Mouse (Mus musculus) left cerebral cortex, adult 11 months (tissue): ENCODE measurements around the gene Kazald1.
"Not testable (repeated sequence)": the region's sequence is repeated elsewhere in the genome, so short reads cannot be mapped to it uniquely, and the experiment has no call there.

ENCODE experiments used
- DNase-seq: peaks from one replicate; pipeline ENCODE4 v3.0.0; 2022; ENCODE audit warnings: low spot score

Kazald1 gene

GRCm38 (mm10) chr19:45074580-45075322, at the start of gene Kazald1:
Kazald1 (plus strand) TSS chr19:45075241.
- peak; percentile 87 for DNase-seq

- DNase-seq: no peak
Measured at GRCm38 (mm10) chr19:45025937-45026568, 49.0 kb upstream of the Kazald1 start.

GRCm38 (mm10) chr19:45026958-45027670, 47.9 kb upstream of the Kazald1 start:
- DNase-seq: no peak

GRCm38 (mm10) chr19:45027848-45028247, 47.2 kb upstream of the Kazald1 start:
- no peak for DNase-seq

GRCm38 (mm10) chr19:45028746-45029145, 46.3 kb upstream of the Kazald1 start:
- DNase-seq: no peak

- no peak for DNase-seq
Measured at GRCm38 (mm10) chr19:45029571-45029970, 45.5 kb upstream of the Kazald1 start.

GRCm38 (mm10) chr19:45030111-45030510, 44.9 kb upstream of the Kazald1 start:
- no peak for DNase-seq

- DNase-seq: peak; percentile 81
Measured at GRCm38 (mm10) chr19:45030746-45031693, 44.0 kb upstream of the Kazald1 start.

GRCm38 (mm10) chr19:45031780-45032179, 43.3 kb upstream of the Kazald1 start:
- DNase-seq: no peak

- no peak for DNase-seq
Measured at GRCm38 (mm10) chr19:45032570-45033332, 42.3 kb upstream of the Kazald1 start.

- no peak for DNase-seq
Measured at GRCm38 (mm10) chr19:45036867-45037266, 38.2 kb upstream of the Kazald1 start.

- DNase-seq: not testable (repeated sequence)
Measured at GRCm38 (mm10) chr19:45038198-45038597, 36.8 kb upstream of the Kazald1 start.

- DNase-seq: no peak
Measured at GRCm38 (mm10) chr19:45040214-45040613, 34.8 kb upstream of the Kazald1 start.

- no peak for DNase-seq
Measured at GRCm38 (mm10) chr19:45044389-45044927, 30.6 kb upstream of the Kazald1 start.

- DNase-seq: no peak
Measured at GRCm38 (mm10) chr19:45045236-45045635, 29.8 kb upstream of the Kazald1 start.

- DNase-seq: no peak
Measured at GRCm38 (mm10) chr19:45045651-45046050, 29.4 kb upstream of the Kazald1 start, which contains the start of gene Pdzd7. Pdzd7 (minus strand) TSS chr19:45045717.

- DNase-seq: peak; percentile 90
Measured at GRCm38 (mm10) chr19:45046523-45047321, 28.3 kb upstream of the Kazald1 start.

- peak; percentile 88 for DNase-seq
Measured at GRCm38 (mm10) chr19:45047417-45047934, 27.6 kb upstream of the Kazald1 start, which contains the start of gene Sfxn3. Sfxn3 (plus strand) TSS chr19:45047503.

GRCm38 (mm10) chr19:45047935-45048643, 27.0 kb upstream of the Kazald1 start:
- DNase-seq: peak; percentile 82
